ENCODE assay signal across 8 mouse cellular contexts in genomic region chr1:152089526-152089925, GRCm38 (mm10). TPM values are rescaled to one million over a fixed set of nuclear protein-coding genes. Genes with fewer than 3 reads are reported as not detected.
DNase-seq lines count a peak whose midpoint lies in the region; ATAC-seq lines count a peak whose summit lies in the region.

No protein-coding gene starts in this region.

- peak; percentile 17 for ATAC-seq in activated CD4-positive, CD25-positive, alpha-beta regulatory T cell, adult 4 months
- ATAC-seq in embryonic facial prominence, embryonic 15.5 days (ENCODE audit: insufficient number of reproducible peaks, low FRiP score, low TSS enrichment, low read depth) = peak; percentile 30; the same call in 1 of the 2 replicates
- peak; percentile 29; the same call in 1 of the 2 replicates for ATAC-seq in lung, embryonic 16.5 days (ENCODE audit: low read depth)

- H3K9me3 ChIP-seq in embryonic facial prominence, embryonic 15.5 days (replicated peaks) = no peaks in the 10 kb centered on the region
- H3K9me3 ChIP-seq in lung, embryonic 16.5 days (ENCODE audit: control insufficient read depth, low read length) = no peaks in the 10 kb centered on the region

- peaks cover 45% of the 10 kb centered on the region for H3K4me1 ChIP-seq in embryonic facial prominence, embryonic 15.5 days
- peaks cover 33% of the 10 kb centered on the region for H3K4me1 ChIP-seq in lung, embryonic 16.5 days (replicated peaks; ENCODE audit: control insufficient read depth, insufficient read depth, low read length)

- peak; percentile 66 for DNase-seq in CD4-positive helper T cell, adult 2 months (ENCODE audit: low read depth, low spot score)
- DNase-seq in heart, postnatal 14 days = peak; percentile 52 to 53
- peak; percentile 66 to 74 for DNase-seq in layer of hippocampus, postnatal 10 days (ENCODE audit: low spot score in 2 of 2)
- DNase-seq in ovary, postnatal 14 days (ENCODE audit: low spot score) = peak; percentile 18
- DNase-seq in urinary bladder, postnatal 36 days (ENCODE audit: low spot score in 2 of 2) = peak; percentile 10 to 32

- H3K9ac ChIP-seq in embryonic facial prominence, embryonic 15.5 days = peak overlapping the region; percentile 91
- peak overlapping the region; percentile 94 for H3K9ac ChIP-seq in lung, embryonic 16.5 days (ENCODE audit: low read length)

- intact Hi-C loops in heart, postnatal 14 days (cut with DNase I) = loop anchor here (5.0 kb wide), 4 partner anchors 72 to 267 kb away; no protein-coding TSS in a partner anchor

- no peaks in the 10 kb centered on the region for H3K27me3 ChIP-seq in embryonic facial prominence, embryonic 15.5 days
- H3K27me3 ChIP-seq in lung, embryonic 16.5 days (ENCODE audit: control insufficient read depth, insufficient read depth, low read depth, low read length) = no peaks in the 10 kb centered on the region

- no peaks in the 10 kb centered on the region for H3K36me3 ChIP-seq in embryonic facial prominence, embryonic 15.5 days
- no peaks in the 10 kb centered on the region for H3K36me3 ChIP-seq in lung, embryonic 16.5 days (ENCODE audit: control insufficient read depth, insufficient read depth, low read length)

- H3K4me3 ChIP-seq in embryonic facial prominence, embryonic 15.5 days (replicated peaks) = peak overlapping the region; percentile 89
- H3K4me3 ChIP-seq in lung, embryonic 16.5 days (ENCODE audit: low read length) = peak overlapping the region; percentile 92

- WGBS in embryonic facial prominence, embryonic 15.5 days = 0% methylated on average over 22 of the region's 25 CpGs
- under 1% methylated on average over 15 of the region's 25 CpGs for WGBS in lung, embryonic 16.5 days

- peak overlapping the region; percentile 87 for H3K4me2 ChIP-seq in embryonic facial prominence, embryonic 15.5 days (replicated peaks)
- peak overlapping the region; percentile 93 for H3K4me2 ChIP-seq in lung, embryonic 16.5 days (ENCODE audit: low read depth, low read length)

- peak overlapping the region; percentile 95 for H3K27ac ChIP-seq in embryonic facial prominence, embryonic 15.5 days (replicated peaks)
- peak overlapping the region; percentile 86 for H3K27ac ChIP-seq in lung, embryonic 16.5 days (ENCODE audit: low read length)

RNA-seq across cellular contexts. Expression of gene 1700025G04Rik, which starts 0.4 kb away (rescaled TPM):
- polyA plus RNA-seq in activated CD4-positive, CD25-positive, alpha-beta regulatory T cell, adult 4 months (2017; shearing (Covaris generic)) = 1 to 10 TPM; 2.5 to 3.7 TPM
- polyA plus RNA-seq in embryonic facial prominence, embryonic 15.5 days (2015; fragmentation: Nextera tagmentation; extraction: Ambion mirVana) = 44.9 and 46.4 TPM in 2 replicates
- 10 to 100 TPM; 41.5 to 44.4 TPM for total RNA-seq in heart, postnatal 14 days (2021)
- 10 to 100 TPM; 66.0 to 67.7 TPM for total RNA-seq in layer of hippocampus, postnatal 10 days (2021)
- 16.7 and 17.3 TPM in 2 replicates for polyA plus RNA-seq in lung, embryonic 16.5 days (2015; fragmentation: Nextera tagmentation; extraction: Ambion mirVana)

Comparison
In these comparisons a context has a peak if more than half of its experiments do, and no peak if none do; other contexts are left out.
1. Peak in every context shown above with its lines: DNase-seq, ATAC-seq, H3K4me3 ChIP-seq and H3K27ac ChIP-seq.
2. DNase-seq: peak in every context shown above with its lines; median percentile 70 in layer of hippocampus, postnatal 10 days; 66 in CD4-positive helper T cell, adult 2 months; 52 in heart, postnatal 14 days; 21 in urinary bladder, postnatal 36 days; 18 in ovary, postnatal 14 days.